Mouse (Mus musculus): ENCODE measurements around the gene Hemk1. TPM values are rescaled to one million over a fixed set of nuclear protein-coding genes. Genes with fewer than 3 reads are reported as not detected.
A peak's percentile ranks its signal among the peaks of the same experiment; 100 is the strongest.

Hemk1 gene
- polyA plus RNA-seq, 1 experiment from 2014 or later: 11.3 TPM

- WGBS: 94% methylated on average over 3 of the region's 3 CpGs
Measured at GRCm38 (mm10) chr9:107304383-107304782, 33.8 kb downstream of the Hemk1 start.

GRCm38 (mm10) chr9:107303900-107304299 is 34.2 kb downstream of the Hemk1 start:
- H3K27me3 ChIP-seq (ENCODE audit: insufficient read depth, low read length): no peaks in the 10 kb centered on the region
- peaks cover 23% of the 10 kb centered on the region for H3K36me3 ChIP-seq (ENCODE audit: insufficient read depth)
- peaks cover 12% of the 10 kb centered on the region; the same call in 1 of the 2 replicates for H3K4me1 ChIP-seq (ENCODE audit: insufficient read depth)
- no peak overlapping the region for H3K4me2 ChIP-seq
- 75% methylated on average over 5 of the region's 5 CpGs for WGBS
- no peak overlapping the region for H3K9ac ChIP-seq
- ATAC-seq (ENCODE audit: insufficient read depth): no peak
- TF ChIP-seq CTCF (IDR thresholded peaks at IDR 0.05; ENCODE audit: low read depth): no peak
- no peak overlapping the region for H3K27ac ChIP-seq (ENCODE audit: low read depth)
- no peak for DNase-seq
- no peak overlapping the region for H3K4me3 ChIP-seq (ENCODE audit: low read depth, low read length)
- no peaks in the 10 kb centered on the region for H3K9me3 ChIP-seq (ENCODE audit: low read depth, low read length)

More at GRCm38 (mm10) chr9:107304383-107304782, 33.8 kb downstream of the Hemk1 start:
- Histone ChIP-seq H3K4me2 (no peak overlapping the region), H3K4me3 (ENCODE audit: low read depth, low read length) (no peak overlapping the region), H3K9ac (no peak overlapping the region), H3K27me3 (ENCODE audit: insufficient read depth, low read length) (no peaks in the 10 kb centered on the region), H3K9me3 (ENCODE audit: low read depth, low read length) (no peaks in the 10 kb centered on the region), H3K27ac (ENCODE audit: low read depth) (no peak overlapping the region), H3K36me3 (ENCODE audit: insufficient read depth) (peaks cover 23% of the 10 kb centered on the region), H3K4me1 (ENCODE audit: insufficient read depth) (peaks cover 11% of the 10 kb centered on the region; the same call in 1 of the 2 replicates)
- ATAC-seq (ENCODE audit: insufficient read depth) (no peak), DNase-seq (no peak)
- TF ChIP-seq CTCF (IDR thresholded peaks at IDR 0.05; ENCODE audit: low read depth): no peak

GRCm38 (mm10) chr9:107303121-107303820 is 34.9 kb downstream of the Hemk1 start:
- no peaks in the 10 kb centered on the region for H3K27me3 ChIP-seq (ENCODE audit: insufficient read depth, low read length)
- peaks cover 14% of the 10 kb centered on the region; the same call in 1 of the 2 replicates for H3K4me1 ChIP-seq (ENCODE audit: insufficient read depth)
- ATAC-seq (ENCODE audit: insufficient read depth) (no peak), DNase-seq (no peak)
- TF ChIP-seq CTCF (IDR thresholded peaks at IDR 0.05; ENCODE audit: low read depth): no peak
- no peak overlapping the region for H3K9ac ChIP-seq
- peak overlapping the region; percentile 20; the same call in 1 of the 2 replicates for H3K27ac ChIP-seq (ENCODE audit: low read depth)
- 63% methylated on average over 9 of the region's 9 CpGs for WGBS
- H3K4me3 ChIP-seq (ENCODE audit: low read depth, low read length): no peak overlapping the region
- peaks cover 23% of the 10 kb centered on the region for H3K36me3 ChIP-seq (ENCODE audit: insufficient read depth)
- no peaks in the 10 kb centered on the region for H3K9me3 ChIP-seq (ENCODE audit: low read depth, low read length)
- H3K4me2 ChIP-seq: no peak overlapping the region

GRCm38 (mm10) chr9:107302592-107302991 is 35.6 kb downstream of the Hemk1 start:
- ATAC-seq (ENCODE audit: insufficient read depth): no peak
- H3K27me3 ChIP-seq (ENCODE audit: insufficient read depth, low read length): no peaks in the 10 kb centered on the region
- peaks cover 23% of the 10 kb centered on the region for H3K36me3 ChIP-seq (ENCODE audit: insufficient read depth)
- TF ChIP-seq CTCF (IDR thresholded peaks at IDR 0.05; ENCODE audit: low read depth): no peak
- no peaks in the 10 kb centered on the region for H3K9me3 ChIP-seq (ENCODE audit: low read depth, low read length)
- H3K4me1 ChIP-seq (ENCODE audit: insufficient read depth): peaks cover 8% of the 10 kb centered on the region; the same call in 1 of the 2 replicates
- WGBS: 54% methylated on average over 7 of the region's 7 CpGs
- no peak for DNase-seq
- no peak overlapping the region for H3K4me2 ChIP-seq
- no peak overlapping the region for H3K9ac ChIP-seq
- no peak overlapping the region for H3K4me3 ChIP-seq (ENCODE audit: low read depth, low read length)
- H3K27ac ChIP-seq (ENCODE audit: low read depth): 0 out of 2 replicates have a peak overlapping the region, but pooled peaks have one; percentile 20

- Histone ChIP-seq H3K4me3 (ENCODE audit: low read depth, low read length) (no peak overlapping the region), H3K27ac (ENCODE audit: low read depth) (peak overlapping the region; percentile 3; the same call in 1 of the 2 replicates), H3K9me3 (ENCODE audit: low read depth, low read length) (no peaks in the 10 kb centered on the region), H3K4me2 (no peak overlapping the region), H3K27me3 (ENCODE audit: insufficient read depth, low read length) (no peaks in the 10 kb centered on the region), H3K4me1 (ENCODE audit: insufficient read depth) (0 out of 2 replicates have a peak, but pooled peaks cover 6% of the 10 kb centered on the region), H3K36me3 (ENCODE audit: insufficient read depth) (peaks cover 23% of the 10 kb centered on the region), H3K9ac (peak overlapping the region; percentile 16; the same call in 1 of the 2 replicates)
- 74% methylated on average over 17 of the region's 17 CpGs for WGBS
- no peak for DNase-seq
- TF ChIP-seq CTCF (IDR thresholded peaks at IDR 0.05; ENCODE audit: low read depth): no peak
- no peak for ATAC-seq (ENCODE audit: insufficient read depth)
Measured at GRCm38 (mm10) chr9:107301554-107302331, 36.4 kb downstream of the Hemk1 start.

- TF ChIP-seq CTCF (IDR thresholded peaks at IDR 0.05; ENCODE audit: low read depth): no peak
- ATAC-seq (ENCODE audit: insufficient read depth): no peak
- Histone ChIP-seq H3K4me2 (no peak overlapping the region), H3K36me3 (ENCODE audit: insufficient read depth) (peaks cover 23% of the 10 kb centered on the region), H3K27ac (ENCODE audit: low read depth) (no peak overlapping the region), H3K9me3 (ENCODE audit: low read depth, low read length) (no peaks in the 10 kb centered on the region), H3K27me3 (ENCODE audit: insufficient read depth, low read length) (no peaks in the 10 kb centered on the region), H3K9ac (no peak overlapping the region), H3K4me1 (ENCODE audit: insufficient read depth) (peaks cover 12% of the 10 kb centered on the region; the same call in 1 of the 2 replicates), H3K4me3 (ENCODE audit: low read depth, low read length) (no peak overlapping the region)
- DNase-seq: no peak
- WGBS: 87% methylated on average over 30 of the region's 30 CpGs
Measured at GRCm38 (mm10) chr9:107300224-107300973, 37.8 kb downstream of the Hemk1 start.

Data from lung, embryonic 14.5 days (tissue).